8 mouse cellular contexts compared by ENCODE assay signal in genomic region chr11:59182864-59183331, GRCm38 (mm10). TPM values are rescaled to one million over a fixed set of nuclear protein-coding genes. Genes with fewer than 3 reads are reported as not detected.
A peak's percentile ranks its signal among the peaks of the same experiment; 100 is the strongest.
DNase-seq lines count a peak whose midpoint lies in the region.

Gene Gjc2, minus strand, starts transcription at chr11:59183213.

- DNase-seq in layer of hippocampus, adult 18-20 months (ENCODE audit: low spot score in 2 of 2): peak; percentile 24 to 35
- DNase-seq in layer of hippocampus, adult 9-10 months (ENCODE audit: low spot score): no peak
- DNase-seq in cerebellum, postnatal 14 days: peak; percentile 46 to 58
- peak; percentile 79 to 82 for DNase-seq in heart, postnatal 10 days
- peak; percentile 49 for DNase-seq in left cerebral cortex, postnatal 4 days
- DNase-seq in telencephalon, adult 2 months (ENCODE audit: low read depth, low spot score): peak; percentile 68
- DNase-seq in right cerebral cortex, adult 2 months (ENCODE audit: low spot score in 2 of 2): no peak
- DNase-seq in spleen, adult 18-20 months: no peak

- intact Hi-C loops in heart, postnatal 10 days (cut with DNase I): loop anchor here (1.0 to 10.0 kb wide), 3 partner anchors 22 to 218 kb away; no protein-coding TSS in a partner anchor
- intact Hi-C loops in left cerebral cortex, postnatal 4 days (cut with DNase I): no loop called here

RNA-seq across cellular contexts. Expression of gene Gjc2, which starts in this region (rescaled TPM):
- 10 to 100 TPM; 11.9 to 13.6 TPM for total RNA-seq in layer of hippocampus, adult 18-20 months (2021)
- 1 to 10 TPM; 1.7 to 1.8 TPM for total RNA-seq in heart, postnatal 10 days (2021)
- total RNA-seq in left cerebral cortex, postnatal 4 days (2021): under 1 TPM; 0.86 to 0.89 TPM

Comparison
In these comparisons a context has a peak if more than half of its experiments do, and no peak if none do; other contexts are left out.
1. RNA of gene Gjc2 (total RNA-seq): 11.9 to 13.6 TPM in layer of hippocampus, adult 18-20 months; 1.7 to 1.8 TPM in heart, postnatal 10 days and 0.86 to 0.89 TPM in left cerebral cortex, postnatal 4 days; every median in the first group is over 4 times any median in the second.
2. DNase-seq: peak in layer of hippocampus, adult 18-20 months (2 of 2), cerebellum, postnatal 14 days (2 of 2), heart, postnatal 10 days (2 of 2) and telencephalon, adult 2 months (single experiment); none in layer of hippocampus, adult 9-10 months (single experiment), right cerebral cortex, adult 2 months (0 of 2) and spleen, adult 18-20 months (0 of 2).
3. Peak in DNase-seq in left cerebral cortex, postnatal 4 days; RNA of the gene not detected or under 1 TPM.